Mouse (Mus musculus) liver, embryonic 16.5 days (tissue): ENCODE measurements at regions not wholly inside any gene's neighbourhood (a gene's known extent, or its start where the extent isn't known, plus 50 kb on each side); places are given as distances from the start of the nearest gene placed in this dataset.
A peak's percentile ranks its signal among the peaks of the same experiment; 100 is the strongest.

Source experiments
- ATAC-seq: fragments of 200-750 bp; cut with Nextera tagmentation; 2 replicates; pipeline ENCODE4 v1.8.0; 2017; ENCODE audit warnings: low read depth, mild to moderate bottlenecking, moderate number of reproducible peaks, moderate library complexity
- H3K27ac ChIP-seq: fragments of 300-500 bp; sonication (generic); 2 replicates; pipeline ENCODE4 v1.5.1; 2014; ENCODE audit warnings: mild to moderate bottlenecking, low read length
- H3K27me3 ChIP-seq: fragments of 300-500 bp; sonication (generic); 2 replicates; pipeline ENCODE4 v1.6.1; 2014; ENCODE audit warnings: low read depth, low read length, mixed read lengths; ENCODE audit not compliant: control insufficient read depth, insufficient read depth
- H3K36me3 ChIP-seq: fragments of 300-500 bp; sonication (generic); 2 replicates; pipeline ENCODE4 v1.6.1; 2014; ENCODE audit warnings: mild to moderate bottlenecking; ENCODE audit not compliant: control insufficient read depth, insufficient read depth
- H3K4me1 ChIP-seq: fragments of 300-500 bp; sonication (generic); 2 replicates; pipeline ENCODE4 v1.6.1; 2014; ENCODE audit warnings: low read depth, low read length, mixed read lengths; ENCODE audit not compliant: control insufficient read depth
- H3K4me2 ChIP-seq: fragments of 300-500 bp; sonication (generic); 2 replicates; pipeline ENCODE4 v1.6.1; 2014; ENCODE audit warnings: low read depth, low read length, mixed read lengths
- H3K4me3 ChIP-seq: fragments of 300-500 bp; sonication (generic); 2 replicates; pipeline ENCODE4 v1.5.1; 2014; ENCODE audit warnings: low read depth, mild to moderate bottlenecking, low read length
- H3K9ac ChIP-seq: fragments of 300-500 bp; sonication (generic); 2 replicates; pipeline ENCODE4 v1.6.1; 2014; ENCODE audit warnings: low read depth, low read length
- H3K9me3 ChIP-seq: fragments of 300-500 bp; sonication (generic); replicated peaks from 2 replicates; pipeline ENCODE4 v1.6.1; 2016; ENCODE audit warnings: low read length; ENCODE audit not compliant: control insufficient read depth
- WGBS: fragments of 180-500 bp; shearing (Covaris S2); extraction: QIAGEN DNeasy Blood & Tissue Kit; methylation state at CpG from one replicate; pipeline ENCODE4 v1.1.7; 2014; ENCODE audit not compliant: insufficient replicate concordance; 5-methylcytosine and 5-hydroxymethylcytosine counted together

GRCm38 (mm10) chr13:59905488-59905887, 82.5 kb upstream of the Tut7 start:
- WGBS, result 62% methylated on average over 3 of the region's 3 CpGs
- no peak overlapping the region for H3K9ac ChIP-seq
- no peaks in the 10 kb centered on the region for H3K4me1 ChIP-seq
- no peaks in the 10 kb centered on the region for H3K9me3 ChIP-seq
- no peak overlapping the region for H3K4me2 ChIP-seq
- H3K4me3 ChIP-seq, result no peak overlapping the region
- H3K36me3 ChIP-seq, result no peaks in the 10 kb centered on the region
- ATAC-seq, result no peak
- no peak overlapping the region for H3K27ac ChIP-seq
- H3K27me3 ChIP-seq, result no peaks in the 10 kb centered on the region

- Histone ChIP-seq H3K27ac (no peak overlapping the region), H3K4me2 (no peak overlapping the region), H3K4me1 (no peaks in the 10 kb centered on the region), H3K9ac (no peak overlapping the region), H3K9me3 (no peaks in the 10 kb centered on the region), H3K4me3 (no peak overlapping the region), H3K27me3 (no peaks in the 10 kb centered on the region), H3K36me3 (no peaks in the 10 kb centered on the region)
- no peak for ATAC-seq
- 40% methylated on average over 1 of the region's 1 CpGs for WGBS
Observed at GRCm38 (mm10) chr13:59904415-59904814, 81.5 kb upstream of the Tut7 start.

- ATAC-seq, result no peak
- 71% methylated on average over 7 of the region's 7 CpGs for WGBS
Observed at GRCm38 (mm10) chr13:59899521-59899920, 76.6 kb upstream of the Tut7 start.

GRCm38 (mm10) chr13:59895754-59896153, 72.8 kb upstream of the Tut7 start:
- ATAC-seq, result peak; percentile 81
- Histone ChIP-seq H3K4me1 (peaks cover 23% of the 10 kb centered on the region), H3K27me3 (no peaks in the 10 kb centered on the region), H3K27ac (no peak overlapping the region), H3K36me3 (no peaks in the 10 kb centered on the region), H3K4me2 (no peak overlapping the region), H3K4me3 (no peak overlapping the region), H3K9me3 (no peaks in the 10 kb centered on the region), H3K9ac (no peak overlapping the region)
- 34% methylated on average over 2 of the region's 2 CpGs for WGBS

More at GRCm38 (mm10) chr13:59899521-59899920, 76.6 kb upstream of the Tut7 start:
- Histone ChIP-seq H3K9me3 (no peaks in the 10 kb centered on the region), H3K27ac (no peak overlapping the region), H3K4me3 (no peak overlapping the region), H3K4me2 (no peak overlapping the region), H3K27me3 (no peaks in the 10 kb centered on the region), H3K36me3 (no peaks in the 10 kb centered on the region), H3K9ac (no peak overlapping the region), H3K4me1 (peaks cover 7% of the 10 kb centered on the region)

- Histone ChIP-seq H3K4me2 (no peak overlapping the region), H3K9me3 (no peaks in the 10 kb centered on the region), H3K9ac (no peak overlapping the region), H3K4me3 (no peak overlapping the region), H3K27ac (no peak overlapping the region), H3K36me3 (no peaks in the 10 kb centered on the region), H3K4me1 (peaks cover 34% of the 10 kb centered on the region), H3K27me3 (no peaks in the 10 kb centered on the region)
- 64% methylated on average over 5 of the region's 5 CpGs for WGBS
- no peak for ATAC-seq
Observed at GRCm38 (mm10) chr13:59894094-59894493, 71.1 kb upstream of the Tut7 start.

- no peaks in the 10 kb centered on the region for H3K27me3 ChIP-seq
- no peak overlapping the region for H3K27ac ChIP-seq
- H3K4me3 ChIP-seq, result no peak overlapping the region
- H3K9ac ChIP-seq, result no peak overlapping the region
- H3K36me3 ChIP-seq, result no peaks in the 10 kb centered on the region
- H3K4me2 ChIP-seq, result no peak overlapping the region
- peaks cover 35% of the 10 kb centered on the region for H3K4me1 ChIP-seq
- no peak for ATAC-seq
- WGBS, result 39% methylated on average over 8 of the region's 8 CpGs
- H3K9me3 ChIP-seq, result no peaks in the 10 kb centered on the region
Observed at GRCm38 (mm10) chr13:59892961-59893360, 70.0 kb upstream of the Tut7 start.

- Histone ChIP-seq H3K4me3 (no peak overlapping the region), H3K9ac (no peak overlapping the region), H3K4me1 (peaks cover 37% of the 10 kb centered on the region), H3K27me3 (no peaks in the 10 kb centered on the region), H3K27ac (no peak overlapping the region), H3K36me3 (no peaks in the 10 kb centered on the region), H3K9me3 (no peaks in the 10 kb centered on the region), H3K4me2 (no peak overlapping the region)
- WGBS, result 52% methylated on average over 9 of the region's 9 CpGs
- no peak for ATAC-seq
Observed at GRCm38 (mm10) chr13:59892340-59892739, 69.4 kb upstream of the Tut7 start.

GRCm38 (mm10) chr13:59891737-59892136, 68.8 kb upstream of the Tut7 start:
- H3K4me2 ChIP-seq, result peak overlapping the region; percentile 21; the same call in 1 of the 2 replicates

GRCm38 (mm10) chr13:59889468-59890117, 66.6 kb upstream of the Tut7 start:
- Histone ChIP-seq H3K27ac (no peak overlapping the region), H3K36me3 (no peaks in the 10 kb centered on the region), H3K4me3 (no peak overlapping the region), H3K9ac (no peak overlapping the region), H3K4me1 (peaks cover 29% of the 10 kb centered on the region), H3K9me3 (no peaks in the 10 kb centered on the region), H3K4me2 (no peak overlapping the region), H3K27me3 (no peaks in the 10 kb centered on the region)
- 16% methylated on average over 10 of the region's 10 CpGs for WGBS
- no peak for ATAC-seq

More at GRCm38 (mm10) chr13:59891737-59892136, 68.8 kb upstream of the Tut7 start:
- H3K4me3 ChIP-seq, result no peak overlapping the region
- peaks cover 37% of the 10 kb centered on the region for H3K4me1 ChIP-seq
- no peak overlapping the region for H3K9ac ChIP-seq
- H3K9me3 ChIP-seq, result no peaks in the 10 kb centered on the region
- ATAC-seq, result peak; percentile 77
- no peaks in the 10 kb centered on the region for H3K36me3 ChIP-seq
- no peak overlapping the region for H3K27ac ChIP-seq
- 26% methylated on average over 8 of the region's 8 CpGs for WGBS
- no peaks in the 10 kb centered on the region for H3K27me3 ChIP-seq
